8 mouse cellular contexts compared by ENCODE assay signal in genomic region chr2:34638955-34639650, GRCm38 (mm10).
A peak's percentile ranks its signal among the peaks of the same experiment; 100 is the strongest.
DNase-seq lines count a peak whose midpoint lies in the region; ATAC-seq lines count a peak whose summit lies in the region.

No protein-coding gene starts in this region.

- no peaks in the 10 kb centered on the region for H3K9me3 ChIP-seq in forebrain, embryonic 11.5 days (ENCODE audit: control insufficient read depth, low read length)
- no peaks in the 10 kb centered on the region for H3K9me3 ChIP-seq in heart, embryonic 16.5 days (replicated peaks; ENCODE audit: control insufficient read depth, low read length)
- H3K9me3 ChIP-seq in liver, embryonic 13.5 days (replicated peaks) = no peaks in the 10 kb centered on the region
- no peaks in the 10 kb centered on the region for H3K9me3 ChIP-seq in stomach, embryonic 15.5 days

- H3K4me3 ChIP-seq in forebrain, embryonic 11.5 days (ENCODE audit: low read depth, low read length) = peak overlapping the region; percentile 30
- peak overlapping the region; percentile 54 for H3K4me3 ChIP-seq in heart, embryonic 16.5 days (ENCODE audit: low read length)
- peak overlapping the region; percentile 55 for H3K4me3 ChIP-seq in liver, embryonic 13.5 days (replicated peaks)
- H3K4me3 ChIP-seq in stomach, embryonic 15.5 days (replicated peaks) = peak overlapping the region; percentile 39

- H3K9ac ChIP-seq in forebrain, embryonic 11.5 days (ENCODE audit: low read length) = peak overlapping the region; percentile 61
- peak overlapping the region; percentile 76 for H3K9ac ChIP-seq in heart, embryonic 16.5 days (ENCODE audit: low read length)
- peak overlapping the region; percentile 69 for H3K9ac ChIP-seq in liver, embryonic 13.5 days
- peak overlapping the region; percentile 29; the same call in 1 of the 2 replicates for H3K9ac ChIP-seq in stomach, embryonic 15.5 days

- no peak overlapping the region for H3K27ac ChIP-seq in forebrain, embryonic 11.5 days (ENCODE audit: low read depth, low read length)
- no peak overlapping the region for H3K27ac ChIP-seq in heart, embryonic 16.5 days (ENCODE audit: low read length)
- no peak overlapping the region for H3K27ac ChIP-seq in liver, embryonic 13.5 days
- H3K27ac ChIP-seq in stomach, embryonic 15.5 days = no peak overlapping the region

- no peaks in the 10 kb centered on the region for H3K27me3 ChIP-seq in forebrain, embryonic 11.5 days (ENCODE audit: control insufficient read depth, insufficient read depth, low read length)
- H3K27me3 ChIP-seq in heart, embryonic 16.5 days (ENCODE audit: control insufficient read depth, insufficient read depth, low read length) = peaks cover 2% of the 10 kb centered on the region; the same call in 1 of the 2 replicates
- H3K27me3 ChIP-seq in liver, embryonic 13.5 days = no peaks in the 10 kb centered on the region
- H3K27me3 ChIP-seq in stomach, embryonic 15.5 days (replicated peaks) = no peaks in the 10 kb centered on the region

- peak; percentile 66 for ATAC-seq in forebrain, embryonic 11.5 days (replicated peaks; ENCODE audit: low FRiP score)
- peak; percentile 46; the same call in 1 of the 2 replicates for ATAC-seq in heart, embryonic 16.5 days (replicated peaks; ENCODE audit: extremely low read depth, insufficient read depth, low FRiP score)
- ATAC-seq in liver, embryonic 13.5 days (ENCODE audit: low read depth) = peak; percentile 51; the same call in 1 of the 2 replicates
- ATAC-seq in stomach, embryonic 15.5 days (ENCODE audit: insufficient read depth, low FRiP score, low read depth) = peak; percentile 21; the same call in 1 of the 2 replicates

- no peaks in the 10 kb centered on the region for H3K36me3 ChIP-seq in forebrain, embryonic 11.5 days (ENCODE audit: control insufficient read depth, insufficient read depth, low read length)
- no peaks in the 10 kb centered on the region for H3K36me3 ChIP-seq in heart, embryonic 16.5 days (ENCODE audit: control insufficient read depth, insufficient read depth)
- H3K36me3 ChIP-seq in liver, embryonic 13.5 days = no peaks in the 10 kb centered on the region
- no peaks in the 10 kb centered on the region for H3K36me3 ChIP-seq in stomach, embryonic 15.5 days

- peak; percentile 70 for DNase-seq in CD4-positive helper T cell, adult 2 months (ENCODE audit: low read depth, low spot score)
- DNase-seq in brain, adult 2 months (ENCODE audit: low read depth, low spot score) = peak; percentile 88
- peak; percentile 93 for DNase-seq in forebrain, embryonic 11.5 days (ENCODE audit: low spot score)
- peak; percentile 89 to 93 for DNase-seq in kidney, postnatal 25 days
- DNase-seq in liver, embryonic 13.5 days = peak; percentile 68
- peak; percentile 87 for DNase-seq in neural tube, embryonic 10.5 days (ENCODE audit: extremely low spot score, low spot score)

- WGBS in forebrain, embryonic 11.5 days = 13% methylated on average over 37 of the region's 37 CpGs
- WGBS in heart, embryonic 16.5 days = 23% methylated on average over 37 of the region's 37 CpGs
- 20% methylated on average over 37 of the region's 37 CpGs for WGBS in liver, embryonic 13.5 days (ENCODE audit: insufficient replicate concordance)
- 17% methylated on average over 37 of the region's 37 CpGs for WGBS in stomach, embryonic 15.5 days

- H3K4me1 ChIP-seq in forebrain, embryonic 11.5 days (replicated peaks; ENCODE audit: control insufficient read depth, insufficient read depth, low read length) = no peaks in the 10 kb centered on the region; the same call in 1 of the 2 replicates
- H3K4me1 ChIP-seq in heart, embryonic 16.5 days (ENCODE audit: control insufficient read depth, insufficient read depth, low read length) = peaks cover 3% of the 10 kb centered on the region; the same call in 1 of the 2 replicates
- H3K4me1 ChIP-seq in liver, embryonic 13.5 days (replicated peaks) = peaks cover 17% of the 10 kb centered on the region
- peaks cover 4% of the 10 kb centered on the region for H3K4me1 ChIP-seq in stomach, embryonic 15.5 days

- H3K4me2 ChIP-seq in forebrain, embryonic 11.5 days (ENCODE audit: low read depth, low read length, severe bottlenecking) = peak overlapping the region; percentile 82
- H3K4me2 ChIP-seq in heart, embryonic 16.5 days (ENCODE audit: low read depth, low read length) = peak overlapping the region; percentile 97
- H3K4me2 ChIP-seq in liver, embryonic 13.5 days = peak overlapping the region; percentile 83
- peak overlapping the region; percentile 88 for H3K4me2 ChIP-seq in stomach, embryonic 15.5 days
